Mouse (Mus musculus) lung, postnatal 0 days (tissue): Measurements from ENCODE around the gene Gm20479.

Experiments
- CTCF ChIP-seq: IDR thresholded peaks from 2 replicates; pipeline ENCODE4 v1.5.1; 2016; ENCODE audit warnings: antibody characterized with exemption, mild to moderate bottlenecking
- EP300 ChIP-seq: IDR thresholded peaks from 2 replicates; pipeline ENCODE4 v1.6.1; 2016; ENCODE audit warnings: antibody characterized with exemption, mild to moderate bottlenecking, control low read depth

DNA sequence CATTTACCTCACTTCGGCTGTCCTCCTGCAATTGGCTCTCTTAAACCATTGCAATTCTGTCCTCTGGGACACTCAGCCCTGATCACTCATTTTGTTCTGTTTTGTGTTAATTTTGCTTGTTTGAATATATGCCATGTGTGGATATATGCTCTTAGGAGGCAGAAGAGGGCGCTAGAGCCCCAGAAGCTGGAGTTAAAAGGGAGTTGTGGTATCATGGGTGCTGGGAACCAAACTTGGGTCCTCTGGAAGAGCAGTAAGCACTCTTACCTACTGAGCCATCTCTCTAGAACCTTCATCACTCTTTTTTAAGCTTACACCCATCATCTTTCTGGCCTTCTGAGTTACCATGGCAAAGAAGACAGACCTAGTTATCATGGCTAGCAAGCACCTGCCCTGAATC lies 1.9 kb upstream of the Gm20479 start:
- TF ChIP-seq EP300 (no peak), CTCF (0 out of 2 replicates have a peak, but pooled peaks have one; percentile 6)
